Mouse (Mus musculus) testis, adult 2 months (tissue): ENCODE data around the gene Cideb.

Experiments used
- CTCF ChIP-seq: fragments of 200-500 bp; IDR thresholded peaks from 2 replicates; pipeline ENCODE4 v1.5.1; 2012; ENCODE audit warnings: low read depth, mild to moderate bottlenecking, inconsistent platforms, low read length, moderate library complexity; ENCODE audit not compliant: control insufficient read depth, insufficient read depth, insufficient replicate concordance
- POLR2A ChIP-seq: fragments of 200-500 bp; IDR thresholded peaks from 2 replicates; pipeline ENCODE4 v1.6.1; 2012; ENCODE audit warnings: low read depth, mild to moderate bottlenecking, inconsistent platforms, low read length, moderate library complexity; ENCODE audit not compliant: control insufficient read depth

DNA sequence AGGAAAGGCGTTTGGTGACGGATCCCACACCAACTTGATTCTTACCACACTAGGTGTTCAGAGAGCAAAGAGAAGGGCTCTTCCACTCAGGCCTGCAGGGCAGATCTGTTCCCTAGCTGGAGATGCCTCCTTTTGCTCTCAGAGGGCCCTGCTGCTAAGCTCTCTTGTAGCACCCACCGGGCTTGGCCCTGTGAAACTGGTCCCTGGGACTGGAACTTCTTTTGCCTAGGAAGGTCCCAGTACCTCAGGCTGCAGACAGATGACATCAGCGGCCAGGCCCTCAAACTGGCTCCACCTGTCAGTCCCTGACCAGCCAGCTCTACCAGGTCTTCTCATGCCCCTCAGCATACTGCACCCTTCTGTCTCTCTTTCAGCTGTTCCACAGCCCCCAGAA lies 44.5 kb downstream of the Cideb start, which contains the start of gene Tgm1:
- TF ChIP-seq CTCF (no peak), POLR2A (no peak)
